Mouse (Mus musculus) lung, adult 2 months (tissue): ENCODE data around the gene Nod1.
"Not testable (repeated sequence)": the region's sequence is repeated elsewhere in the genome, so short reads cannot be mapped to it uniquely, and the experiment has no call there.

Source experiments
- CTCF ChIP-seq: fragments of 200-500 bp; IDR thresholded peaks from 2 replicates; pipeline ENCODE4 v1.5.1; 2011; ENCODE audit warnings: mild to moderate bottlenecking, low read length, control low read depth; ENCODE audit not compliant: insufficient read depth
- POLR2A ChIP-seq: fragments of 200-500 bp; IDR thresholded peaks from 2 replicates; pipeline ENCODE4 v1.6.1; 2011; ENCODE audit warnings: low read depth, mild to moderate bottlenecking, control low read depth, low read length, borderline replicate concordance; ENCODE audit errors: extremely low read depth

DNA sequence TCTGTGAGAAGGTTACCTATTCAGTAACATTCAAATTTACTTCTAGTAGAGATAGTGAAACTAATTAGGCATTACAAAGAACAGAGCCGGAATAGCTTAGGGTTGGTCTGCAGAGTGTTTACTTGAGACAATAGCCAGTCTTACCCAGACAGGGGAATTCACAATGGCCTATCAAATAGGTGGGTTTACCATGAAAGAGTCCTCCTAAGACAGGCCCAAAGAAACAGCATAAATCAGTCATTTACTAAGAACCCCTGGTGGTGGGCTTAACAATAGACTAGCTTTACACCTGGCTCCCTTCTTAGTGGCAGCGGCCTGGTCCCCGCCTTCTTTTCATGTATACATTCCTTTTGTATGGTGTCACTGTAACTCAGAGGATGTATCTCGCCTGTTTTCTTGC, 19.0 kb downstream of the Nod1 start:
- not testable (repeated sequence) for TF ChIP-seq POLR2A, CTCF
